ENCODE assay signal across 25 mouse cellular contexts in the genomic region with DNA sequence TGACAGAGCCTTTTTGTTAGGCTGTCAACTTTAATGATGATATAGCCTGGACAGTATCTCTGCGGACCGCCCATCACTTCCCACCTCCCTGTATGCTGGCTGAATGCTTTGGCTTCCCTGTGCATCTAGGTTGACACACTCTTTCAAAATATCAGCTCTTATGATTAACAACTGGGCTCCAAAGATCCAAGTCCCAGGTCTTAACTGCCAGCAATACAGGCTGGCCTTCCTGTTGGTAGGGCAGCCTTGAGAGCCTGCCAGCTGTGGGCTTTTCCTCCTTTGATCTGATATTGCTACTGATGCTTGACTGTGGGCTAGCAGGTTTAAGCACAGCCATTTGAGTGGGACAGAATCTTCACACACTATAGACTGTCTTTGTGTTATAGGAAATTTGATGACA.
A peak's percentile ranks its signal among the peaks of the same experiment; 100 is the strongest.
DNase-seq lines count a peak whose midpoint lies in the region; ATAC-seq and TF ChIP-seq lines count a peak whose summit lies in the region.
"Had no signal": no experiment of that assay in that cellular context is flagged by ENCODE, and none has a peak within 500 bp of the region (broad histone marks: within the 10 kb centered on the region; RNA-seq: fewer than 3 reads in every experiment).

No protein-coding gene starts in this region.

- H3K27ac ChIP-seq in liver, postnatal 0 days (ENCODE audit: low read depth) = 0 out of 2 replicates have a peak overlapping the region, but pooled peaks have one; percentile 3
- H3K27ac ChIP-seq in liver, embryonic 11.5 days (ENCODE audit: low read depth, low read length) = no peak overlapping the region
- H3K27ac ChIP-seq in hindbrain, embryonic 13.5 days = no peak overlapping the region
- H3K27ac ChIP-seq: embryonic facial prominence, embryonic 13.5 days; forebrain, embryonic 12.5 days; hindbrain, embryonic 14.5 days; intestine, embryonic 15.5 days; stomach, postnatal 0 days had no signal

- H3K4me3 ChIP-seq in liver, postnatal 0 days (ENCODE audit: low read depth, low read length) = no peak overlapping the region
- H3K4me3 ChIP-seq in liver, embryonic 11.5 days (ENCODE audit: low read depth, low read length) = no peak overlapping the region
- H3K4me3 ChIP-seq in hindbrain, embryonic 13.5 days = no peak overlapping the region
- H3K4me3 ChIP-seq: embryonic facial prominence, embryonic 13.5 days; erythroblast, embryonic 14.5 days; forebrain, embryonic 12.5 days; intestine, embryonic 15.5 days had no signal

- no peak overlapping the region for H3K9ac ChIP-seq in liver, postnatal 0 days (replicated peaks)
- no peak overlapping the region for H3K9ac ChIP-seq in liver, embryonic 11.5 days (ENCODE audit: low read depth, low read length)
- no peak overlapping the region for H3K9ac ChIP-seq in hindbrain, embryonic 13.5 days
- H3K9ac ChIP-seq: embryonic facial prominence, embryonic 13.5 days; forebrain, embryonic 12.5 days; hindbrain, embryonic 14.5 days; intestine, embryonic 15.5 days had no signal

- no peak overlapping the region for H3K4me2 ChIP-seq in liver, postnatal 0 days (ENCODE audit: low read depth, low read length)
- no peak overlapping the region for H3K4me2 ChIP-seq in liver, embryonic 11.5 days
- H3K4me2 ChIP-seq in hindbrain, embryonic 13.5 days = no peak overlapping the region
- H3K4me2 ChIP-seq: embryonic facial prominence, embryonic 13.5 days; forebrain, embryonic 12.5 days; hindbrain, embryonic 14.5 days; intestine, embryonic 15.5 days had no signal

- no peaks in the 10 kb centered on the region for H3K27me3 ChIP-seq in liver, postnatal 0 days (ENCODE audit: insufficient read depth, low read length)
- no peaks in the 10 kb centered on the region for H3K27me3 ChIP-seq in liver, embryonic 11.5 days (replicated peaks; ENCODE audit: control insufficient read depth, insufficient read depth, low read length)
- H3K27me3 ChIP-seq in hindbrain, embryonic 13.5 days = no peaks in the 10 kb centered on the region
- H3K27me3 ChIP-seq: embryonic facial prominence, embryonic 13.5 days; forebrain, embryonic 12.5 days; intestine, embryonic 15.5 days had no signal

- WGBS in liver, postnatal 0 days (ENCODE audit: insufficient replicate concordance) = 87% methylated on average over 2 of the region's 2 CpGs
- WGBS in liver, embryonic 11.5 days = 88% methylated on average over 2 of the region's 2 CpGs
- WGBS in hindbrain, embryonic 13.5 days = 73% methylated on average over 2 of the region's 2 CpGs

- ATAC-seq in liver, postnatal 0 days = no peak
- ATAC-seq in liver, embryonic 11.5 days (replicated peaks; ENCODE audit: low FRiP score) = no peak
- ATAC-seq in hindbrain, embryonic 13.5 days (ENCODE audit: low FRiP score) = no peak
- ATAC-seq: intestine, embryonic 15.5 days; midbrain, embryonic 16.5 days had no signal

- no peaks in the 10 kb centered on the region; the same call in 1 of the 2 replicates for H3K4me1 ChIP-seq in liver, postnatal 0 days (ENCODE audit: insufficient read depth)
- H3K4me1 ChIP-seq in liver, embryonic 11.5 days (replicated peaks; ENCODE audit: control insufficient read depth, insufficient read depth, low read length) = no peaks in the 10 kb centered on the region
- peaks cover 12% of the 10 kb centered on the region; the same call in 1 of the 2 replicates for H3K4me1 ChIP-seq in hindbrain, embryonic 13.5 days (replicated peaks)

- TF ChIP-seq EP300 in liver, postnatal 0 days (IDR thresholded peaks at IDR 0.05; ENCODE audit: low read depth) = no peak

- no peaks in the 10 kb centered on the region for H3K36me3 ChIP-seq in liver, postnatal 0 days (replicated peaks; ENCODE audit: insufficient read depth, low read length)
- H3K36me3 ChIP-seq in liver, embryonic 11.5 days (ENCODE audit: control insufficient read depth, insufficient read depth, low read length) = no peaks in the 10 kb centered on the region
- no peaks in the 10 kb centered on the region for H3K36me3 ChIP-seq in hindbrain, embryonic 13.5 days
- H3K36me3 ChIP-seq: embryonic facial prominence, embryonic 13.5 days; forebrain, embryonic 12.5 days; intestine, embryonic 15.5 days had no signal

- TF ChIP-seq CTCF in liver, postnatal 0 days (IDR thresholded peaks at IDR 0.05; ENCODE audit: low read depth) = no peak

- peak; percentile 40 to 44 for DNase-seq in cerebellum, postnatal 10 days
- DNase-seq in cerebellum, postnatal 14 days = no peak
- DNase-seq in liver, postnatal 0 days = no peak
- no peak for DNase-seq in liver, embryonic 11.5 days (ENCODE audit: low spot score)
- peak; percentile 31 for DNase-seq in adrenal gland, postnatal 10 days
- DNase-seq in gonadal fat pad, adult 2 months (ENCODE audit: low read depth) = peak; percentile 23
- DNase-seq: cerebellum, adult 18-20 months; cerebellum, postnatal 36 days; embryo, embryonic 11 days; gastrocnemius, postnatal 25 days; heart, postnatal 36 days; kidney, adult 9 months; kidney, postnatal 14 days; left cerebral cortex, postnatal 4 days; liver; lung, postnatal 14 days; thymus, adult 2 months had no signal

- no peaks in the 10 kb centered on the region for H3K9me3 ChIP-seq in liver, postnatal 0 days (ENCODE audit: low read length)
- H3K9me3 ChIP-seq in liver, embryonic 11.5 days (ENCODE audit: control insufficient read depth, low read length) = no peaks in the 10 kb centered on the region
- H3K9me3 ChIP-seq in hindbrain, embryonic 13.5 days = no peaks in the 10 kb centered on the region
- H3K9me3 ChIP-seq: embryonic facial prominence, embryonic 13.5 days; forebrain, embryonic 12.5 days; intestine, embryonic 15.5 days had no signal

Comparison
In these comparisons a context has a peak if more than half of its experiments do, and no peak if none do; other contexts are left out.
1. DNase-seq: peak in cerebellum, postnatal 10 days (2 of 2), adrenal gland, postnatal 10 days (single experiment) and gonadal fat pad, adult 2 months (single experiment); none in cerebellum, postnatal 14 days (0 of 2), liver, postnatal 0 days (single experiment) and liver, embryonic 11.5 days (single experiment).